Mouse (Mus musculus) frontal cortex, postnatal 36 days (tissue): ENCODE results near the gene 6430550D23Rik.
A peak's percentile ranks its signal among the peaks of the same experiment; 100 is the strongest.

Experiments
- DNase-seq, 2 experiments: peaks; one replicate each; pipeline ENCODE4 v3.0.0; 2022; ENCODE audit warnings: low spot score in 2 of 2

6430550D23Rik gene

DNA sequence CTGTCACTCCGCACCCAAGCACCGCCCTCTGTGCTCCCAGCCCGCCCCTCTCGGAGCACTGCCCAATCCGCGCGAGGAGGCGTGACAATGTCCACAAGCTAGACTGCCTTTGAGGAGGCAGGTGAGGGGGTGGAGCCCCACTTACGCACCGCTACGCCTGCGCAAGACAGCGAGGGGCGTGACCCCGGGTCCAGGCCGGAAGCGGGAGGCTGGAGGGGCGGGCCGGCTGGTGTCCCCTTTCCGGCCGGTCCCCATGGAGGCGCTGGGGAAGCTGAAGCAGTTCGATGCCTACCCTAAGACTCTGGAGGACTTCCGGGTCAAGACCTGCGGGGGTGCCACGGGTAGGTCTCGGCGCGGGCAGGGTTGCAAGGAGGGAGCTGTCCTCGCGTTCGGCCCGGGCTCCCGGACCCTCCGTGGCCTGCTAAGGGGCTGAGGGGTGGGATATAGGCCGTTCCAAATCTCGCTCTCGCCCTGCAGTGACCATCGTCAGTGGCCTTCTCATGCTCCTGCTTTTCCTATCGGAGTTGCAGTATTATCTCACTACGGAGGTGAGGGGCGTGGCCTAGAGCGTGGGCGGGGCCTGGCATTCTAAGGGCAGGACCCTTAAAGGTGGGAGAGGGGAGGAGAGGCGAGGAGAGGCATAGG is at the start of gene 6430550D23Rik, which contains the start of gene Ergic3:
Gene 6430550D23Rik, minus strand, starts transcription at position 90 of the 645 bp plus-strand sequence.
Gene Ergic3, plus strand, starts transcription at position 158 of the 645 bp plus-strand sequence.
- DNase-seq: peak; percentile 95 to 98

DNA sequence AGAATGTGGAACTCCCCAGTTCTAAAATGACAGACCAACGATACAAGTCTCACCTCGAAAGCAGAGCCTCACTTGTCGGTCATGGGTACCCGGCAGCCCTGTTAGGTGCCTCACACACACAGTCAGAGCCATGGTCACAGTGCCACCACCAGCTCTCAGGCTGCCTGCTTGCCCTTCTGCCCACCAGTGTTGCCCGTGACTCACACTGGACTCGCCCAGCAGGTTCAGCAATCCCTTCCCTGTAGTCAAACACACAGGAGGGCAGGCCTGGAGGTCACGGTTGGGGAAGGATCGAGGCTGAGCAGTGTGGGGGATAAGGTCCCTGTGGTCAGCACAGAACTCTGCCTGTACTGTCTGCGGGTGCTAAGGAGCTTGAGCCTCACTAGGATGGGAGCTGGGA is 45.0 kb upstream of the 6430550D23Rik start, which contains the start of gene Fer1l4:
Gene Fer1l4, minus strand, starts transcription at position 132 of the 400 bp plus-strand sequence.
- DNase-seq: no peak

DNA sequence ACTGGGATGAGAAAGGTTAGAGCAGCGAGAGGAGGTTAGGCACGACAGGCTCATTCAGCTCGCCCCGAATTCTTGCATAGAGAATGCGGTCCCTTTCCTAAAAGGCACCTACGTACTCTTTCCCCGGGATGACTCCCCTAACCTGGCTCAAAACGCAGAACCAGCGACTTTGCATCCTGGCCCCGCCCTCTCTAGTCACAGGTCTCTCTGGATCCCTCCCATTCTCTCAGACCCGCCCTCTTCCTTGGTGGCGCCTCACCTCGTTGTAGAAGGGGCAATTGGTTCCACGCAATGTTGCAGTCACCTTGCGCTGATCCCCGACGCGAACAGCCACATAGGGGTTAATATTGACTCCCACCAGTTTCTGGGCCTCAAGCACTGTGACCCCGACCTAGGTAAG is 40.2 kb upstream of the 6430550D23Rik start:
- DNase-seq: no peak

DNA sequence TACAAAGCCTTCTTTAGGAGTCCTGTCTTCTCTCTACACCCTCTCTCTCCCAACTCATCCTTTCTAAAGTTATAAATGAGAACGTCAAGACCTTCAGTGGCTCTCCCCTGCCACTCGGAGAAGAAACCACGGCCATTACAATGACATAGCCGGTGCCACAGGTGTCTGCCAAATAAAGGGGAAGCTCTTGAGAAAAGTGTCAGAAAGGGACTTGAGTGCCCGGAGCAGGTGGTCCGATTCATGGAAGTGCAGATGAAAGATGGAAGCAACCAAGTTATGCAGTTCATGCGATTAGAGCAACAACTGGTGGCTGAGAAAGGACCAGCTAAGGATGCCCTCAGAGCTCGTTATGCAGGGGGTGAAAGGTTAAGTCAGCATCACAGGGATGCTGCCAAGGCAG is 35.1 kb upstream of the 6430550D23Rik start:
- no peak for DNase-seq

DNA sequence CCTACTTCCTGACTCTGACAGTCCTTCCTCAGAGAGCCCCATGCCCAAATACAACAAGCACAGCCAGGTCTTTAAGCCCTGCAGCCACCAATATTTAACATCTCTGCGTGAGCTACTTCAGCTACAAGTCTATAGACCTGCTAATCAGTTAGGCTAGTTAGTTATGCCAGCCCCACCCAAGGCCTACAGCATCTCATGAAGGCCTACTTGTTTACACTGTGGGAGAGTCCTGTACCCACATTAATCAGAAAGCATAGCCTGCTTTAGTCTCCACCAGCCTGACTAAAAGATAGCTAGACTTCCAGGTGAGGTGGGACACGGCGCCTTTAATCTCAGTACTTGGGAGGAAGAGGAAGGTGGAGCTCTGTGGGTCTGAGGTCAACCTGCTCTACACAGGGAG is 31.6 kb upstream of the 6430550D23Rik start:
- no peak for DNase-seq

DNA sequence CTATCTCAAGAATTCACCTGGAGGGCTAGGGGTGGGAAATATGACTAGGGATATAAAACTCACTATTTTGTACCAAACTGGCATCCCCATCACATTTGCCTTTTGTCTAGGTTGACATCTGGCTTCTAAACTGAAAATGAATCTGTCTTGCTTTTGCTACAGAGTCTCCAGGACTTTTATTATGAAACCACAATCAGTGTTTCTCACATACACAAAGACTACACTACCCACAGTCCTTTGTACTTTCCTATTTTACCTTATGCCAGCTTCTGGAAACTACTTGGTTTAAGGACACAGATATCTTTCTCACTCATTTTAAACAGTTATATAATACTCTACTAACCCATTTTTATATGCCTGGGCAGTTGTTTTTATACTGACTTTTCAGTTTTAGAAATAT is 17.7 kb upstream of the 6430550D23Rik start:
- no peak for DNase-seq

DNA sequence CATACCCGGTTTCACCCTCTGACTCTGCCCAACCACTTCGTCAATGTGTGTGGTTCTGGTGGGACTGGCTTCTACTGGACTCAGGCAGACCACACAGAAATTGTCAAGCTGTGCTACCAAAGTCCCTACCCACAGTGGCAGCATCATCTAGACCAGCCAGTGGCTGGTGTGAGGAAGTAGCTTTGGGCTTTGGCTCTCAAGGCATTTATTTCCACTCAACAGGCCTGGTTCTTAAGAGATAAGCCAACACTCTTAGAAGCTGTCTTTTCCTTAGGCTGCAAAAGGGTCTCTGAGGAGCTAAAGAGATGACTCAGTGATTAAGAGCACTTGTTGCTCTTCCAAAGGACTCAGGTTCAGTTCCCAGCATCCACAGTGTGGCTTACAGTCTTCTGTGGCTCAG is 14.0 kb upstream of the 6430550D23Rik start:
- no peak for DNase-seq

DNA sequence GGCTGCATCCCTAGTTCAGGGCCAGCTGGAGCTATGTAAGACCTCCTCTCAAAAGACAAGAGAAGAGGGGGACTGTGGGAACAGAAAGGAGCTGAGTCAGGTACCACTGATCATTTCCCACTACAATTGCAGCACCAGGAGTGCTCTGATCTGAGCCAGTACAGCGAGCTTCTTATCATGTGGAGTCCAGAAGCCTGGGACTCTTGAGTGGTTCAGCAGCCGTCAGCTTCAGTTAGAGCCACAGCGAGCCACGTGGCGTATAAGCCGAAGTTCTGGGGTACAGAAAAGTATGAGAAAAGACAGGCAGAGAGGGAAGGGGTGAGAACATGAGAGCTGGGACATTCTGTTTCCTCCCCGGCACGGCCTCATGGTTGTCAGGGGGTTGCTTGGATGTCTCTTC is 13.4 kb upstream of the 6430550D23Rik start:
- no peak for DNase-seq

DNA sequence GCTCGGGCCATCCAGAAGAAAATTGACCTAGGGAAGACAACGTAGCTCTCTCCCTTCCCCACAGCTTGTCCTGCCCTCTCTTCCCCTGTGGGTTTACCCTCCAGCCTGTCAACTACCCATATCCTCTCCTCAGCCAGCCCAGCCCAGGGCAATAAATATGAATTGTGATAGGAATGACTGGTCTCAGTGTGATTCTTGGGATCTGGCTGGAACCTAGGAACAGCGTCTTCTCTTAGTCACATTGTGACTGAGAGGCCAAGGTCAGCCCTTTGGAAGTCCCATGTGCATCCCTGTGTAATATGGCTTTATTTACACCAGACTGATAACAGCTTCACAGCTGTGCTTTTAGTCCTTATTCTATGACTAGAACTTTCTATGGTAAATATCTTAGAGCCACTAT is 10.3 kb upstream of the 6430550D23Rik start:
- no peak for DNase-seq

DNA sequence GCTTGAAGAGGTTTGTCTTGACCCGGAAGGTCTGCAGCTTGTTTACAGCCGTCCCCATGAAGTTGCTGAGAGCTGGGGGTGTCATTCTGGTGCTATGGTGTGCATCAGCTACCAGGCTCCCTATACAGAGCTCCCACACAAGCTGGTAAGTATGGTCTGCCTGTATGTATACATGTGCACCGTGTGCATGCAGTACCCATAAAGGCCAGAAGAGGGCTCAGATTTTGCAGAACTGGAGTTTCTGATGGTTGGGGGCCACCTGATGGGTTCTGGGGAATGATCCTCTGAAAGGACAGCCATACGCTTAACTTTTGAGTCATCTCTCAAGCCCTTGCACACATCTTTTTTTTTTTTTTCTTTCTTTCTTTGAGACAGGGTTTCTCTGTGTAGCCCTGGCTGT is 2.4 kb downstream of the 6430550D23Rik start:
- no peak for DNase-seq

DNA sequence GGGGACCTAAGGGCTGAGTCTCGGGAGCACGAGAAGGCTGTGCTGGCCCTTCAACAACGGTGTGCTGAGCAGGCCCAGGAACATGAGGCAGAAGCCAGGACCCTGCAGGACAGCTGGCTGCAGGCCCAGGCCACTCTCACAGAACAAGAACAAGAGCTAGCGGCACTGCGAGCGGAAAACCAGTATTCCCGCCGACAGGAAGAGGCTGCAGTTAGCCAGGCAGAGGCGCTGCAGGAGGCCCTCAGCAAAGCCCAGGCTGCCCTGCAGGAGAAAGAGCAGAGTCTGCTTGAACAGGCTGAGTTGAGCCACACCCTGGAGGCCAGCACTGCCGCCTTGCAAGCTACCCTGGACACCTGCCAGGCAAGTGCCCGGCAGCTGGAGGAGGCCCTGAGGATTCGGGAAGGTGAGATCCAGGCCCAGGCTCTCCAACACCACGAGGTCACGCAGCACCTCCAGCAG is 15.9 kb downstream of the 6430550D23Rik start:
- peak; percentile 19 to 53 for DNase-seq

DNA sequence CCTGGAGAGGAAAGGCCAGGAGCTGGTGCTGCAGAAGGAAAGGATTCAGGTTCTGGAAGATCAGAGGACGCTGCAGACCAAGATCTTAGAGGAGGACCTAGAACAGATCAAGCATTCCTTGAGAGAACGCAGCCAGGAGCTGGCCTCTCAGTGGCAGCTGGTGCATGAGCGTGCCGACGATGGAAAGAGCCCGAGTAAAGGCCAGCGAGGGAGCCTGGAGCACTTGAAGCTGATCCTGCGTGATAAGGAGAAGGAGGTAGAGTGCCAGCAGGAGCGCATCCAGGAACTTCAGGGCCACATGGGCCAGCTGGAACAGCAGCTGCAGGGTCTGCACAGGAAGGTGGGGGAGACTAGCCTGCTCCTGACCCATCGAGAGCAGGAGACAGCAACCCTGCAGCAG is 16.6 kb downstream of the 6430550D23Rik start:
- DNase-seq: no peak

DNA sequence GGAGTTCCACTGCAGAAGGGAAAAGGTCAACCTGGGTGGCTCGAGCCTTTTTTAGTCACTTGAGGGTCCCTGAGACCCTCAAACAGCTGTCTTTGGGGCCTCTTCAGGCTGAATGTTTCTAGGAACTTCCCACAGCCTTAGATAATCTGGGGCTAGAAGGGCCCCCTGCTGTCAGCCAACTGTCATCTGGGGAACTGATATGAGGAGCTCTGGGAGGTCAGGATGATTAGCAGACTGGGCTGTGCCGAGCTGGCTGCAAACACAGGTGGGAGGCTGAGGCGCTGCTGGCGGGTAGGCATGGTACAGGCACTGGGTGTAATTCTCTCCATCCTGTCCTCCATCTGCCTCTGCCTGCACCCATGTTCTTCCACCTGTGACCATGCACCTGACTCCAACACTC is 18.7 kb downstream of the 6430550D23Rik start:
- DNase-seq: no peak

DNA sequence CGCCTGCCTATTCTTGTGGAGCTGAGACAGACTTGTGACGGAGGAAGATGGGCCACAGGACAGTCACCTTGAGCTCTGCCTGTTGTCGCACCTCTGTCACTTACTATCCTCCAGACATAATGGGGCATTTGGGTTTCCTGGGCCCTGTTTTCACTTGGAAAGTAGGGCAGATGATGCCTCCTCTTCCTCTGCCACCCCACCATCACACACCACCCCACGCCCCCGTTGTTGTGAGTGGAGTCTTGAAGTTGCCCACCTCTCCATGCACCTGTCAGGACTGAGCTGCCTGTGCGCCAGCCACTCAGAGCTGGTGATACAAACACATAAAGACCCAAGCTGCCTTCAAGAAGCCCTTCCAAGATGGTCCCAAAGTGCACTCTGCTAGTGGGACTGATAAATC is 20.6 kb downstream of the 6430550D23Rik start:
- DNase-seq: no peak

DNA sequence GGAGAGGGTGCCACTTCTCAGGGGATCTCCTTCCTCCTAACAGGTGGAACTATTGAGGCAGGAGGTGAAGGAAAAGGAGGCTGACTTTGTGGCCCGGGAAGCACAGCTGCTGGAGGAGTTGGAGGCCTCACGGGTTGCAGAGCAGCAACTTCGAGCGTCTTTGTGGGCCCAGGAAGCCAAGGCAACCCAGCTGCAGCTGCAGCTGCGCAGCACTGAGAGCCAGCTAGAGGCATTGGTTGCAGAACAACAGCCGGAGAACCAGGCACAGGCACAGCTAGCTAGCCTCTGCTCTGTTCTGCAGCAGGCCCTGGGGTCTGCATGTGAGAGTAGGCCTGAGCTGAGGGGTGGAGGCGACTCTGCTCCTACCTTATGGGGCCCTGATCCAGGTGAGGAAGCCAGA is 22.0 kb downstream of the 6430550D23Rik start:
- DNase-seq: no peak

DNA sequence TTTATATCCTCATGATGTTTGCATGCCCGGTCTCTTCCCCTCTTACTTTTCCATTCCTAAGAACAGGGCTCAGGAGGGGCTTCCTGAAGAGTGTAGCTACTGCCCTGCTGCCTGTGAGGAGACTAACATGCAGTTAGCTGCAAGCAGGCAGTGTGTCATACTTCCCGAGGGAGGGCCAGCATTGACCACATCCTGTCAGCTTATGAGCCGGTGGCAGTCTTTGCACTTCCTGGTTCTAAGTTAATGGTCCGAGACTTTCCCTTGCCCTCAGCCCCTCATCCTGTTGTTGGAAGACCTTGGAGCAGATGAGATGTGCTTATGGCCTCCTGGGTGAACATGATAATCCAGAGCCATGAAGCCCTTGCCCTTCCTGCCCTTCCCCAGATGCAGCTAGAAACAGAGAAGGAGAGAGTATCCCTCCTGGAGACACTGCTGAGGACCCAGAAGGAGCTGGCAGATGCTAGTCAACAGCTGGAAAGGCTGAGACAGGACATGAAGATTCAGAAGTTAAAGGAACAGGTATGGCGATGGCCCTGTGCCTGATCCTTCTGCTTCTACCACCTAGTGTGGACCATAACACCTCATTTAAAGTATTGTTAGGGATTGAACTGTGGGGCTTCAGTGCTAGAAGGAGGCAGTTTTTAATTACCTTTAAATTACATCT is 28.3 kb downstream of the 6430550D23Rik start:
- DNase-seq: no peak

DNA sequence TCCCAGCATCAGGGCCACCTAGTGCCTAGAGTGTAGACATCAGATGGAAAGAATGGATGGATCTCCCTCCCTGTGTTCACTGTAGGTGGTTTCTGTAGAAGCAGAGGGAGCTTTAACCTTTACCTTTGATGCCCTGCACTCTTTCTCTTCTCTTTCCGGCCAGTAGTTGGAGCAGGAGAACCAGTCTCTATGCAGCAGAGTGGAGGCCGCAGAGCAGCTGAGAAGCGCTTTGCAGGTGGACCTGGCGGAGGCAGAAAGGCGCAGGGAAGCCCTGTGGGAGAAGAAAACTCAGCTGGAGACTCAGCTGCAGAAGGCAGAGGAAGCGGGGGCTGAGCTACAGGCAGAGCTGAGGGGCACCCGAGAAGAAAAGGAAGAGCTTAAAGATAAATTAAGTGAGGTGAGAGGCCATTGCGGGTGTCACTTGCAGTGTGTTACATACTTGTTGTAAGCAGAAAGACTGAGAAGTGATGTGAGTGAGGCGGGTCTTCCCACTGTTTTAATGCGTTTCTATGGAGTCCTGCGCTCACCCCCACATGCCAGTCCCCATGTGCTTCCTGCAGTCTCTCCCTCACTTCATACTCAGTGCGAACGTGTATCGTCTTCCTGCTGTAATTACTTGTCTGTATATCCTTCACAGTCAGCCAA is 33.6 kb downstream of the 6430550D23Rik start:
- peak; percentile 15 to 22 for DNase-seq

DNA sequence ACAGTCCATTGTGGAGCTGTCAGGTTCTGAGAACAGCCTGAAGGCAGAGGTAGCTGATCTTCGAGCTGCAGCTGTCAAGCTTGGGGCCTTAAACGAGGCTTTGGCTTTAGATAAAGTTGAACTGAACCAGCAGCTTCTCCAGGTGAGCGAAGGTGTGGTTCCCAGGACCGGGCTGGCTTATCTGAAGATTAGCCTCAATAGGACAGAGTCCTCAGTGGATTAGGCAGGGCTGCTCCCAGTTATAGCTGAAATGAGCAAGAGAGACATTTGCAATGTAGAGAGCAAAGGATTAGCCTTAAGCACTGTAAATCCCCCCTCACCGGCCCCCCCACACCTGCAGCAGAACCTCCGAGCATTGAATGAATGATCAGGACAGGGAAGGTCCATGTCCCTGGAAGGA is 34.4 kb downstream of the 6430550D23Rik start:
- DNase-seq: no peak

DNA sequence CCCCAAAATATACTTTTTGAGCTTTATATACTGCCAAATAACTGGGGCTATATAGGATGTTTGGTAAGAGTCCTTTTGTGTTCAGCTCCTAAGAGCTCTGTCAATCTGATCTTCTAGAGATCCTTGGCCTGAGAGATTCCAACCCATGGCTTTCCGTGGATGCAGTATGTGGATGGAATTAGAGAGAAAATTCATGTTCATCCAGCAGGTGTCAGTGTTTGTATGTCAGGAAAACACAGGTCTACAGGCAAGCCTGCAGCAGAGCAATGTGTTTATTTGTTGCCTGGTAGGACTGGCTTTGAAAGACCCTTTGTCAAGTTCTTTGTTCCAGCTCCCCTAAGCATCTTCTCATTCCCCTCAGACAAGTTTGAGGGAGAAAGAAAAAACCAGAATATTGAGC is 44.8 kb downstream of the 6430550D23Rik start:
- peak in 1 of 2 experiments; percentile 29 for DNase-seq

DNA sequence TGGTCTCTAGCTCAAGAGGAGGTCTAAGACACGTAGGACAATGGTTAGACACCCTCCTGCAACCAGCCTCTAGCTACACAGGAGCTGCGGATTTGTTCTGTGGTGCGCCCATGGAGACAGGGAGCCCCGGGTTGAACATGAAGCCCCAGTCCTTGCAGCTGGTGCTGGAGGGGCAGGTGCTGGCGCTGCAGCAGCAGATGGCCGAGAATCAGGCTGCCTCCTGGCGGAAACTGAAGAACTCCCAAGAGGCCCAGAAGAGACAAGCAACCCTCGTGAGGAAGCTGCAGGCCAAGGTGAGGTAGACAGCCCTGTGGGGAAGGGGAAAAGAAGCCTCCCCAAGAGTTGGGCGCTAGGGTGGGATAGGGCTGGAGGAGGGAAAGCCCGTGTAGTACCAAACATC is 45.9 kb downstream of the 6430550D23Rik start:
- no peak for DNase-seq

DNA sequence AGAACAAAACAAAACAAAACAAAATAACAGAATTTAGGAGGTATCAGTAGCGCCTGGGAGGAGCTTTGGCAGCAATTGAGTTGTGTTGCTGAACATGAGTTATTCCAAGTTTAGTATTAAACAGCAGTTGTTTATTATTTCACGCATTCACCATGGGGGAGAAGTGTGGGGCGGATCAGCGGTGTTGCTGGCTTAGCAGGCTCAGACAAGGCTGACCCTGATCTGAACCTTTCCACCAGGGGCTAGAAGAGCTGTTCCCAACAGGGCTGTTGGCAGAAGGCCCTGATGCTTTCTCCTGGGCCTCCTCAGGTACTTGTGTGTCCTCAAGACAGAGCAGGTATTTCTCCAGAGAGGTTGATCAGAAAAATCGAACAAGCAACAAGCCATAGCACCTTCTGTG is 47.8 kb downstream of the 6430550D23Rik start:
- no peak for DNase-seq

DNA sequence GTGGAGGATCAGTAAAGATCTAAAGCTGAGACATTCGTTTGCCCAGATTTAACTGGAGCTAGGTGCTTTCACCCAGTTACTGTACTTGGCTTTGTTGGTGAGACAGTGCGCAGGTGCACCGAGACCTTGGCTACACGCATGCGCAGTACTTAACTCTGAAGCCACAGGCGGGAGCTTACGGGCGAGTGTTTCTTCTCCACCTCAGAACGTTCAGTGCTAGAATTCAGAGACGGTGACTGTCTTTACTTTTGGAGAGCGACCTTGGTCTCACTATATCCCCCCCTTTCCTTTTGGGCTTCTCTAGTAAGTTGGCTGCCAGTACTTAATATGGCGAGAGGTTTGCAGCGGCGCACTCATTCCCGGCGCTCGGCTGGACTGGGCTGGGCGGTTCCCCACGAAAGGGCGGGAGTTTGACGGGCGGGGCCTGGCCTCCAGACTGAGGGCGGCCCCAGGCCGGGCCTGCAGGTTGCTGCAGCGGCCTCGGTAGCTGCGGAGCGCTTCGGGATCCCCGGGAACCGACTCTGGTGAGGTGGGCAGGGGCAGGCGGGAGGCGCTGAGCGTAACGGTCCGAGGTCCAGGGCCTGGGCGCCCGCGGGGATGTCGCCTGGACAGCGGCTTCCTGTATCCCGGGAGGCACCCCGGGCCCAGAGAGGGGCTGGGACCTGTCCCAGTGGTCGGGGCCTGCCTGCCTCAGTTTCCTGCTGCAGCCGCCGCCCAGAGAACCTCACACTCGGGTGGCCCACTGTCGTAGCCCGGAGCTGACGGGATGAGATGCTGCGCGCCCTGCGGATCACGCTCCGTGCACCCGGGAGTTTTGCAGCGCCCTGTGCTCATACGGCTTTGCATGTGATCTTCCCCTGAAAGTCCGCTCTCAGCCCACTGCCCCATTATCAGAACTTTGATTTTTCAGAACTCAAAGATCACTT is 51.4 kb downstream of the 6430550D23Rik start, which contains the start of gene Cep250:
Gene Cep250, plus strand, starts transcription at position 325 of the 926 bp plus-strand sequence.
- DNase-seq: peak; percentile 86 to 88
